Mouse (Mus musculus): Measurements from ENCODE around the gene Gm20388. TPM values are rescaled to one million over a fixed set of nuclear protein-coding genes. Genes with fewer than 3 reads are reported as not detected.

The Gm20388 gene
- total RNA-seq, 2 experiments from 2014 or later = 2.2 to 7.6 TPM

GRCm38 (mm10) chr8:122497912-122498311 lies 2587.3 kb downstream of the Gm20388 start:
- DNase-seq (ENCODE audit: low spot score in 2 of 2) = no peak
- peak; percentile 62 for TF ChIP-seq CTCF (conservative IDR thresholded peaks at IDR 0.05)
- H3K4me3 ChIP-seq = no peak overlapping the region
- H3K27ac ChIP-seq = no peak overlapping the region

DNA sequence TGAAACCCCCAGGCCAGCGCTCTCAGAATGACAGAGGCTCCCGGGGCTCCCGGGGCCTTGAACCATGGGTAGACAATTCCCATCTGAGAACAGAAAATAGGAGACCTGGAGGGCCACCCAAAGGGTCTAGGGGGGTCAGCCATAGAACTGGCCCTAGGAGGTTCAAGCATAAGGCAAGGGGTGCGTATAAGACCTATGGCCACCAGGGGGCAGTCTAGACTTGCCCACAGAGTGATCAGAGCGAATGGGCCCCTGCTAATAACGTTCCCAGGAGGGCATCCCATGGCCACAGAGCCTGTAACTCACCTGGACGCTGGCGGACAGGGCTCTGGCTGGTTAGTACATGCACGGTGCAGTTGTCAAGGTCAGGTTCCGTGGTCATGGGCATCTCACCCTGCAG lies 2590.2 kb downstream of the Gm20388 start:
- peak; percentile 98 for TF ChIP-seq CTCF (conservative IDR thresholded peaks at IDR 0.05)
- Histone ChIP-seq H3K4me3 (no peak overlapping the region), H3K27ac (no peak overlapping the region)
- DNase-seq (ENCODE audit: low spot score in 2 of 2) = peak; percentile 49 to 79

DNA sequence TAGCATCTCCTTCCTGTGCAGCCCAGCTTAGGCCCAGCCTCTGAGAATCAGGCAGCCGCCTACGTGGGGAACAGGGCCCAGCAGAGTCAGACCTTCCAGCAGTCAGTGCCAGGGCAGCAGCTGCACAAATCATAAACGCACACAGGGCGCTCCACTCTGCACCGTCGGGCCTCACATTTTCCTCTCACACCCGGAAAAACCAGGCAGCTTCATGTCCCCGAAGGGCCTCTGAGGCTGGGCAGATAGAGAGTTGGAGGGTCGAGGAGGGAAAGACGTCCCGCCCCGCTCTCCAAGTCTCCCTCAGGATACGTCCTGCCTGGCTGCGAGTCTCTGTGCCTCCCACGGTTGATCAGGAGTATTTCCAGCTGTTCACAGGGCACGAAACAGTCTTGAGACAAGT lies 2600.9 kb downstream of the Gm20388 start:
- TF ChIP-seq CTCF (conservative IDR thresholded peaks at IDR 0.05) = no peak
- Histone ChIP-seq H3K27ac (no peak overlapping the region), H3K4me3 (no peak overlapping the region)
- no peak for DNase-seq (ENCODE audit: low spot score in 2 of 2)

- no peak for DNase-seq (ENCODE audit: low spot score in 2 of 2)
- TF ChIP-seq CTCF (conservative IDR thresholded peaks at IDR 0.05) = no peak
- no peak overlapping the region for H3K4me3 ChIP-seq
- H3K27ac ChIP-seq = no peak overlapping the region
These were observed 2601.8 kb downstream of the Gm20388 start for GRCm38 (mm10) chr8:122512392-122512791.

DNA sequence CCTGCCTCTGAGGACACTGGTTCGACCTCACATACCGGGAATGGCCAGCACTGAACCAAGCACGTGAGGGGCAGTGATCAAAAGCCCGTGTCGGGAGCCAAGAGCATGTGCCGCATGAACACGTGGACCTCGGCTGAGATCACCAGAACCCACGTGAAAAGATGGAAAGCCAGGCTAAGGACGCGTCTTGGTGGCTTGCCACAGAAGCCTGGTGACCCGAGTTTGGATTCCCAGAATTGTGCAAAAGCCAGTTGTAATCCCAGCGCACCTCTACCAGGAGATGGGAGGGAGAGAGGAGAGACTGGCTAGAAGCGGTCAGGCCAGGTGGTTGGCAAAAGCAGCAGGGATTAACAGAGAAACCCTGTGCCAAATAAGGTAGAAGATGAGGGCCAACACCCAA lies 2605.1 kb downstream of the Gm20388 start:
- TF ChIP-seq CTCF (conservative IDR thresholded peaks at IDR 0.05) = no peak
- no peak overlapping the region for H3K27ac ChIP-seq
- no peak for DNase-seq (ENCODE audit: low spot score in 2 of 2)
- H3K4me3 ChIP-seq = no peak overlapping the region

GRCm38 (mm10) chr8:122517541-122518190 lies 2607.0 kb downstream of the Gm20388 start:
- Histone ChIP-seq H3K4me3 (no peak overlapping the region), H3K27ac (peak overlapping the region; percentile 81)
- no peak for TF ChIP-seq CTCF (conservative IDR thresholded peaks at IDR 0.05)
- no peak for DNase-seq (ENCODE audit: low spot score in 2 of 2)

GRCm38 (mm10) chr8:122520611-122521010 lies 2610.0 kb downstream of the Gm20388 start:
- no peak for DNase-seq (ENCODE audit: low spot score in 2 of 2)
- no peak overlapping the region for H3K4me3 ChIP-seq
- no peak for TF ChIP-seq CTCF (conservative IDR thresholded peaks at IDR 0.05)

GRCm38 (mm10) chr8:122522796-122523651 lies 2612.4 kb downstream of the Gm20388 start:
- H3K4me3 ChIP-seq = no peak overlapping the region
- H3K27ac ChIP-seq = peak overlapping the region; percentile 63
- DNase-seq (ENCODE audit: low spot score in 2 of 2) = no peak
- TF ChIP-seq CTCF (conservative IDR thresholded peaks at IDR 0.05) = no peak

More at GRCm38 (mm10) chr8:122520611-122521010, 2610.0 kb downstream of the Gm20388 start:
- H3K27ac ChIP-seq = peak overlapping the region; percentile 36; the same call in 1 of the 2 replicates

DNA sequence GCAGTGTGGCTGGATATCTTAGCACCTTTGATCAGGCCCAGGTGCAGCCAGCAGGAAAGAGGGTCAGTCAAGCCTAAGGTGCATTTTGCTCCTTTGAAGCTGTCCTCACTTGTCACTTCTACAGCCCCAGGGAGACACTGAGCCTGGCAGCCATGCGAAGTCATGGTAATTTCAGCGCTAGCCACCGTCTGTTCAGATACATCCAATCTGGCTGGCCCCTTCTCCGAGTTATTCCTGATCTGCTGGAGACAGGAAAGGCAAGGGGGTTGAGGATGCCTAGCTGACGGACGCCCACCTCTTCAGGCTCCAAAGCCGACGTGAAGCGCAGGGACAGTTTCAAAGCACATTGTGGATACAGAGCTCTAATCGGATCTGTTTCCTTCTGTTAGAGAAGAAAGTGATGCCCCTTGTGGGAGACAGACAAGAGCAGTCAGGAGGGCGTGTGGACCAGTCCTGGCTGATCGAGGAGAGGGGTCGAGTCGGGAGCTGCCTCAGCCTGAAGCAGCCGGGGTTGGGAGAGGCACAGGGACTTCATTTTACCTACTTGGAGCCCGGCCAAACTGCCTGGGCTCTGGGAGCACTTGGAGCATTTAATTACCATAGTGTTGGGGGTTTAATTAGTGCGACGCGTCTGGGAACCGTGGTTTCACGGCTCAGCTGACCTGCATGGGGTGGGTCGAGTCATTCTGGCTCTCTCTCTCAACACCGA lies 2613.2 kb downstream of the Gm20388 start:
- no peak for TF ChIP-seq CTCF (conservative IDR thresholded peaks at IDR 0.05)
- DNase-seq (ENCODE audit: low spot score in 2 of 2) = peak in 1 of 2 experiments; percentile 13
- Histone ChIP-seq H3K4me3 (peak overlapping the region; percentile 13; the same call in 1 of the 2 replicates), H3K27ac (peak overlapping the region; percentile 63)

- Histone ChIP-seq H3K27ac (no peak overlapping the region), H3K4me3 (no peak overlapping the region)
- no peak for TF ChIP-seq CTCF (conservative IDR thresholded peaks at IDR 0.05)
- DNase-seq (ENCODE audit: low spot score in 2 of 2) = no peak
These were observed 2613.9 kb downstream of the Gm20388 start for GRCm38 (mm10) chr8:122524506-122524905.

- no peak overlapping the region for H3K27ac ChIP-seq
- H3K4me3 ChIP-seq = no peak overlapping the region
- no peak for TF ChIP-seq CTCF (conservative IDR thresholded peaks at IDR 0.05)
- no peak for DNase-seq (ENCODE audit: low spot score in 2 of 2)
These were observed 2614.4 kb downstream of the Gm20388 start for GRCm38 (mm10) chr8:122525004-122525403.

- Histone ChIP-seq H3K4me3 (no peak overlapping the region), H3K27ac (no peak overlapping the region)
- no peak for TF ChIP-seq CTCF (conservative IDR thresholded peaks at IDR 0.05)
- no peak for DNase-seq (ENCODE audit: low spot score in 2 of 2)
These were observed 2615.4 kb downstream of the Gm20388 start for GRCm38 (mm10) chr8:122526084-122526483.
